Mouse (Mus musculus) cerebellum, adult 2 months (tissue): ENCODE data around the gene Nol9. TPM values are rescaled to one million over a fixed set of nuclear protein-coding genes. Genes with fewer than 3 reads are reported as not detected.

ENCODE experiments used
- DNase-seq, 2 experiments: peaks; one replicate each; pipeline ENCODE4 v3.0.0; 2021
- H3K27ac ChIP-seq: fragments of 200-500 bp; 2 replicates; pipeline ENCODE4 v1.5.1; 2012; ENCODE audit warnings: low read length, control low read depth, inconsistent platforms; ENCODE audit not compliant: insufficient read depth
- H3K27me3 ChIP-seq: fragments of 200-500 bp; 2 replicates; pipeline ENCODE4 v1.6.1; 2012; ENCODE audit warnings: inconsistent platforms, mild to moderate bottlenecking, low read length, moderate library complexity; ENCODE audit not compliant: control insufficient read depth, insufficient read depth
- H3K4me1 ChIP-seq: fragments of 200-500 bp; 2 replicates; pipeline ENCODE4 v1.6.1; 2011; ENCODE audit warnings: low read length; ENCODE audit not compliant: control insufficient read depth, insufficient read depth
- H3K4me3 ChIP-seq: fragments of 200-500 bp; replicated peaks from 2 replicates; pipeline ENCODE3; 2011; ENCODE audit warnings: mild to moderate bottlenecking, low read depth, low read length, control low read depth; ENCODE audit not compliant: insufficient read depth
- CTCF ChIP-seq: fragments of 200-500 bp; IDR thresholded peaks from 2 replicates; pipeline ENCODE4 v1.5.1; 2011; ENCODE audit warnings: low read depth, mild to moderate bottlenecking, control low read depth, low read length, moderate library complexity, borderline replicate concordance; ENCODE audit not compliant: insufficient read depth
- POLR2A ChIP-seq: fragments of 200-500 bp; IDR thresholded peaks from 2 replicates; pipeline ENCODE4 v1.6.1; 2011; ENCODE audit warnings: low read length, control low read depth, borderline replicate concordance; ENCODE audit not compliant: insufficient read depth
- WGBS: fragments of 180-500 bp; shearing (Covaris S2); methylation state at CpG from one replicate; pipeline ENCODE4 v1.1.7; 2018; 5-methylcytosine and 5-hydroxymethylcytosine counted together
- polyA plus RNA-seq: library from polyadenylated mRNA; depleted of rRNA; stranded (reverse); fragments of >200 nt; gene quantifications from 2 replicates; pipeline ENCODE4 v1.2.3, GENCODE M21; 2012; rRNA removed

Gene Nol9
- 15.1 and 16.5 TPM in 2 replicates for polyA plus RNA-seq

- TF ChIP-seq POLR2A: peak; percentile 89
- peak; percentile 85 for TF ChIP-seq CTCF
- under 1% methylated on average over 78 of the region's 86 CpGs for WGBS
- H3K4me1 ChIP-seq: peaks cover 3% of the 10 kb centered on the region; the same call in 1 of the 2 replicates
- peak; percentile 90 to 94 for DNase-seq
- H3K27ac ChIP-seq: no peak within 1 kb of the TSS
- no peaks in the 10 kb centered on the region for H3K27me3 ChIP-seq
- peak within 1 kb of the TSS; percentile 74 for H3K4me3 ChIP-seq
These were observed at the start of gene Nol9 for GRCm38 (mm10) chr4:152038985-152039830. Gene Nol9 (plus strand): TSS chr4:152039321.

- peaks cover 1% of the 10 kb centered on the region; the same call in 1 of the 2 replicates for H3K4me1 ChIP-seq
- WGBS: 90% methylated on average over 9 of the region's 9 CpGs
- no peak overlapping the region for H3K4me3 ChIP-seq
- no peaks in the 10 kb centered on the region for H3K27me3 ChIP-seq
- no peak overlapping the region for H3K27ac ChIP-seq
- DNase-seq: no peak
- TF ChIP-seq CTCF (no peak), POLR2A (no peak)
These were observed 47.0 kb upstream of the Nol9 start for GRCm38 (mm10) chr4:151992091-151992490.

- 78% methylated on average over 6 of the region's 6 CpGs for WGBS
- Histone ChIP-seq H3K4me1 (no peaks in the 10 kb centered on the region), H3K27ac (no peak overlapping the region), H3K4me3 (no peak overlapping the region), H3K27me3 (no peaks in the 10 kb centered on the region)
- TF ChIP-seq CTCF (no peak), POLR2A (no peak)
- DNase-seq: no peak
These were observed 46.1 kb upstream of the Nol9 start for GRCm38 (mm10) chr4:151993035-151993434.

- 4% methylated on average over 61 of the region's 61 CpGs for WGBS
- H3K27ac ChIP-seq: no peak overlapping the region
- H3K27me3 ChIP-seq: no peaks in the 10 kb centered on the region
- peak overlapping the region; percentile 56 for H3K4me3 ChIP-seq
- TF ChIP-seq POLR2A (no peak), CTCF (no peak)
- H3K4me1 ChIP-seq: no peaks in the 10 kb centered on the region
- peak; percentile 55 to 58 for DNase-seq
These were observed 44.6 kb upstream of the Nol9 start for GRCm38 (mm10) chr4:151994228-151995171.

- DNase-seq: no peak
- Histone ChIP-seq H3K4me3 (peak overlapping the region; percentile 64), H3K4me1 (no peaks in the 10 kb centered on the region), H3K27me3 (no peaks in the 10 kb centered on the region), H3K27ac (no peak overlapping the region)
- TF ChIP-seq POLR2A (no peak), CTCF (no peak)
- WGBS: under 1% methylated on average over 82 of the region's 111 CpGs
These were observed 43.5 kb upstream of the Nol9 start for GRCm38 (mm10) chr4:151995371-151996172.

- DNase-seq: peak; percentile 99
- H3K27ac ChIP-seq: peak within 1 kb of the TSS; percentile 98
- H3K27me3 ChIP-seq: no peaks in the 10 kb centered on the region
- peak; percentile 52; the same call in 1 of the 2 replicates for TF ChIP-seq POLR2A
- no peak for TF ChIP-seq CTCF
- H3K4me1 ChIP-seq: no peaks in the 10 kb centered on the region
- WGBS: under 1% methylated on average over 94 of the region's 94 CpGs
- H3K4me3 ChIP-seq: peak within 1 kb of the TSS; percentile 99
These were observed 42.8 kb upstream of the Nol9 start, which contains the start of gene Phf13 for GRCm38 (mm10) chr4:151996173-151996950. Gene Phf13 (minus strand): TSS chr4:151996258.
